Mouse (Mus musculus): ENCODE results near the gene Rtp4.

DNA sequence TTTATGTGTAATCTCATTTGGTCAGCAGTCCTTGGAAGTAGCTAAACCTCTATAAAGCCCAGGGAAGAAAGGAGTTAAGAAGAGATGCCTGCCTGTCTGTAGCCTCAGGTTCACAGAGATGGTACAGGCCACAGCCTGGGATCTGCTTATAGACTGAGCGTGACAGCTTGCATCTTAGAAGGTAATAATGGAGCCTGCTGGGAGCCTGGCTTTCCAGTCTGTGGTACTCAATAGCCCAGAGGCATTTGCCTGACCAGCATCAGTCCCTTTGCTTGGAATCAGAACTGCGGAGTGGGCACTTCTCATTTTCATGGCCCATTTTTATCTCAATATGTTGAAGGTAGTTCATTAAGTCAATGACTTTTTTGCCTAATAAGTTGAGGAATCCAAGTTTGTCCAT lies 54.5 kb downstream of the Rtp4 start:
- TF ChIP-seq CTCF (IDR thresholded peaks at IDR 0.05; ENCODE audit: borderline replicate concordance, extremely low read depth, insufficient read depth, insufficient read length) (no peak), POLR2A (IDR thresholded peaks at IDR 0.05; ENCODE audit: borderline replicate concordance, extremely low read depth, insufficient read depth, insufficient read length, poor library complexity, severe bottlenecking) (no peak)
